Mouse (Mus musculus): ENCODE measurements around the gene Podxl. TPM values are rescaled to one million over a fixed set of nuclear protein-coding genes. Genes with fewer than 3 reads are reported as not detected.

Podxl gene
- polyA plus RNA-seq, 1 experiment from 2014 or later: 8.2 TPM

- Histone ChIP-seq H3K4me2 (ENCODE audit: low read depth, low read length) (no peak overlapping the region), H3K9me3 (replicated peaks; ENCODE audit: control insufficient read depth, low read length) (no peaks in the 10 kb centered on the region), H3K36me3 (replicated peaks; ENCODE audit: control insufficient read depth, insufficient read depth, low read depth, low read length) (no peaks in the 10 kb centered on the region), H3K9ac (replicated peaks; ENCODE audit: low read length) (no peak overlapping the region), H3K4me1 (ENCODE audit: control insufficient read depth, insufficient read depth, low read length) (no peaks in the 10 kb centered on the region), H3K27me3 (ENCODE audit: control insufficient read depth, insufficient read depth, low read length) (no peaks in the 10 kb centered on the region), H3K4me3 (ENCODE audit: low read depth, low read length) (no peak overlapping the region), H3K27ac (replicated peaks; ENCODE audit: low read depth, low read length) (no peak overlapping the region)
- DNase-seq (ENCODE audit: low spot score) (no peak), ATAC-seq (replicated peaks; ENCODE audit: insufficient number of reproducible peaks, low FRiP score, low TSS enrichment, low read depth) (no peak)
- 91% methylated on average over 2 of the region's 2 CpGs for WGBS
Observed at GRCm38 (mm10) chr6:31496227-31496626, 67.6 kb downstream of the Podxl start.

- H3K4me2 ChIP-seq (ENCODE audit: low read depth, low read length): no peak overlapping the region
- no peaks in the 10 kb centered on the region for H3K9me3 ChIP-seq (replicated peaks; ENCODE audit: control insufficient read depth, low read length)
- no peaks in the 10 kb centered on the region for H3K4me1 ChIP-seq (ENCODE audit: control insufficient read depth, insufficient read depth, low read length)
- H3K27ac ChIP-seq (replicated peaks; ENCODE audit: low read depth, low read length): no peak overlapping the region
- H3K27me3 ChIP-seq (ENCODE audit: control insufficient read depth, insufficient read depth, low read length): no peaks in the 10 kb centered on the region
- H3K4me3 ChIP-seq (ENCODE audit: low read depth, low read length): no peak overlapping the region
- DNase-seq (ENCODE audit: low spot score): no peak
- 87% methylated on average over 2 of the region's 2 CpGs for WGBS
- no peak overlapping the region for H3K9ac ChIP-seq (replicated peaks; ENCODE audit: low read length)
- ATAC-seq (replicated peaks; ENCODE audit: insufficient number of reproducible peaks, low FRiP score, low TSS enrichment, low read depth): no peak
- no peaks in the 10 kb centered on the region for H3K36me3 ChIP-seq (replicated peaks; ENCODE audit: control insufficient read depth, insufficient read depth, low read depth, low read length)
Observed at GRCm38 (mm10) chr6:31495122-31495731, 68.6 kb downstream of the Podxl start.

- 93% methylated on average over 7 of the region's 7 CpGs for WGBS
- DNase-seq (ENCODE audit: low spot score) (no peak), ATAC-seq (replicated peaks; ENCODE audit: insufficient number of reproducible peaks, low FRiP score, low TSS enrichment, low read depth) (no peak)
- Histone ChIP-seq H3K9me3 (replicated peaks; ENCODE audit: control insufficient read depth, low read length) (no peaks in the 10 kb centered on the region), H3K36me3 (replicated peaks; ENCODE audit: control insufficient read depth, insufficient read depth, low read depth, low read length) (no peaks in the 10 kb centered on the region), H3K4me3 (ENCODE audit: low read depth, low read length) (no peak overlapping the region), H3K27ac (replicated peaks; ENCODE audit: low read depth, low read length) (no peak overlapping the region), H3K27me3 (ENCODE audit: control insufficient read depth, insufficient read depth, low read length) (no peaks in the 10 kb centered on the region), H3K4me2 (ENCODE audit: low read depth, low read length) (no peak overlapping the region), H3K9ac (replicated peaks; ENCODE audit: low read length) (no peak overlapping the region), H3K4me1 (ENCODE audit: control insufficient read depth, insufficient read depth, low read length) (no peaks in the 10 kb centered on the region)
Observed at GRCm38 (mm10) chr6:31489950-31490349, 73.8 kb downstream of the Podxl start.

GRCm38 (mm10) chr6:31486601-31487000, 77.2 kb downstream of the Podxl start:
- no peaks in the 10 kb centered on the region for H3K36me3 ChIP-seq (replicated peaks; ENCODE audit: control insufficient read depth, insufficient read depth, low read depth, low read length)
- H3K4me3 ChIP-seq (ENCODE audit: low read depth, low read length): no peak overlapping the region
- no peak overlapping the region for H3K4me2 ChIP-seq (ENCODE audit: low read depth, low read length)
- no peaks in the 10 kb centered on the region for H3K27me3 ChIP-seq (ENCODE audit: control insufficient read depth, insufficient read depth, low read length)
- no peak overlapping the region for H3K27ac ChIP-seq (replicated peaks; ENCODE audit: low read depth, low read length)
- H3K9me3 ChIP-seq (replicated peaks; ENCODE audit: control insufficient read depth, low read length): no peaks in the 10 kb centered on the region
- ATAC-seq (replicated peaks; ENCODE audit: insufficient number of reproducible peaks, low FRiP score, low TSS enrichment, low read depth) (no peak), DNase-seq (ENCODE audit: low spot score) (peak; percentile 43)
- no peak overlapping the region for H3K9ac ChIP-seq (replicated peaks; ENCODE audit: low read length)
- H3K4me1 ChIP-seq (ENCODE audit: control insufficient read depth, insufficient read depth, low read length): no peaks in the 10 kb centered on the region
- 78% methylated on average over 2 of the region's 2 CpGs for WGBS

- H3K36me3 ChIP-seq (replicated peaks; ENCODE audit: control insufficient read depth, insufficient read depth, low read depth, low read length): no peaks in the 10 kb centered on the region
- H3K27ac ChIP-seq (replicated peaks; ENCODE audit: low read depth, low read length): no peak overlapping the region
- no peaks in the 10 kb centered on the region for H3K9me3 ChIP-seq (replicated peaks; ENCODE audit: control insufficient read depth, low read length)
- H3K4me1 ChIP-seq (ENCODE audit: control insufficient read depth, insufficient read depth, low read length): no peaks in the 10 kb centered on the region
- no peak for DNase-seq (ENCODE audit: low spot score)
- H3K4me3 ChIP-seq (ENCODE audit: low read depth, low read length): no peak overlapping the region
- no peak for ATAC-seq (replicated peaks; ENCODE audit: insufficient number of reproducible peaks, low FRiP score, low TSS enrichment, low read depth)
- no peaks in the 10 kb centered on the region for H3K27me3 ChIP-seq (ENCODE audit: control insufficient read depth, insufficient read depth, low read length)
- H3K9ac ChIP-seq (replicated peaks; ENCODE audit: low read length): no peak overlapping the region
- H3K4me2 ChIP-seq (ENCODE audit: low read depth, low read length): no peak overlapping the region
- 72% methylated on average over 4 of the region's 4 CpGs for WGBS
Observed at GRCm38 (mm10) chr6:31480008-31480407, 83.8 kb downstream of the Podxl start.

GRCm38 (mm10) chr6:31478221-31478620, 85.6 kb downstream of the Podxl start:
- ATAC-seq (replicated peaks; ENCODE audit: insufficient number of reproducible peaks, low FRiP score, low TSS enrichment, low read depth): no peak

More at GRCm38 (mm10) chr6:31478221-31478620, 85.6 kb downstream of the Podxl start:
- Histone ChIP-seq H3K9me3 (replicated peaks; ENCODE audit: control insufficient read depth, low read length) (no peaks in the 10 kb centered on the region), H3K36me3 (replicated peaks; ENCODE audit: control insufficient read depth, insufficient read depth, low read depth, low read length) (no peaks in the 10 kb centered on the region), H3K4me2 (ENCODE audit: low read depth, low read length) (no peak overlapping the region), H3K4me3 (ENCODE audit: low read depth, low read length) (no peak overlapping the region), H3K9ac (replicated peaks; ENCODE audit: low read length) (no peak overlapping the region), H3K27me3 (ENCODE audit: control insufficient read depth, insufficient read depth, low read length) (no peaks in the 10 kb centered on the region), H3K4me1 (ENCODE audit: control insufficient read depth, insufficient read depth, low read length) (no peaks in the 10 kb centered on the region), H3K27ac (replicated peaks; ENCODE audit: low read depth, low read length) (no peak overlapping the region)
- no peak for DNase-seq (ENCODE audit: low spot score)
- WGBS: 75% methylated on average over 4 of the region's 4 CpGs

Other genes with a start within 250 kb of the Podxl start
- gene Mkln1, start 165.2 kb downstream of the Podxl start, polyA plus RNA-seq (2014; fragmentation: Nextera tagmentation; extraction: Ambion mirVana): 234 and 254 TPM in 2 replicates

All from embryonic facial prominence, embryonic 11.5 days (tissue).